Mouse (Mus musculus): Measurements from ENCODE around the gene Col1a2. TPM values are rescaled to one million over a fixed set of nuclear protein-coding genes. Genes with fewer than 3 reads are reported as not detected.

The Col1a2 gene
- polyA plus RNA-seq, 1 experiment from 2014 or later, result 31.4 TPM

DNA sequence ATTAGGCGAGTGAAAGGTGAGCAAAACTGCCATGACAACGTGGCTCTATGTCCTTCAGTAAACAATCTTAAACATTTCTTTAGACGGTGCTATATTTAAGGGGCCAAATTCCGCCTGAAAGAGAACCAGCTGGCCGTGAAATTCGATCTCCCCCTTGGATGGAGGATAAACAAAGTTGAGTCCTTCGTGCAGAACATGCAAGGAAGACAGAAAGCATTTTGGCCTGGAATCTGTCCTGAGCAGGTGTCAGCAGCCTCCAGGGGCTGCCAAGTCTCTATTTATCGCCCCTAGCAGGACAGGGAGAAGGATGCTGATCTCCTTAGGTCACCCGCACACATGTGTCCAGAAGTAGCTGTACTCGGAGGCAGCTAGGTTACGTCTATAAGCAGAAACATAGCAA is 56.5 kb downstream of the Col1a2 start:
- H3K4me3 ChIP-seq, result no peak overlapping the region
- no peaks in the 10 kb centered on the region for H3K9me3 ChIP-seq (replicated peaks)
- WGBS, result 20% methylated on average over 11 of the region's 11 CpGs
- peaks cover 12% of the 10 kb centered on the region; the same call in 1 of the 2 replicates for H3K4me1 ChIP-seq
- no peak overlapping the region for H3K4me2 ChIP-seq
- H3K27me3 ChIP-seq, result no peaks in the 10 kb centered on the region
- no peak overlapping the region for H3K9ac ChIP-seq
- no peak for ATAC-seq
- no peak overlapping the region for H3K27ac ChIP-seq
- no peaks in the 10 kb centered on the region for H3K36me3 ChIP-seq (ENCODE audit: poor library complexity, severe bottlenecking)

DNA sequence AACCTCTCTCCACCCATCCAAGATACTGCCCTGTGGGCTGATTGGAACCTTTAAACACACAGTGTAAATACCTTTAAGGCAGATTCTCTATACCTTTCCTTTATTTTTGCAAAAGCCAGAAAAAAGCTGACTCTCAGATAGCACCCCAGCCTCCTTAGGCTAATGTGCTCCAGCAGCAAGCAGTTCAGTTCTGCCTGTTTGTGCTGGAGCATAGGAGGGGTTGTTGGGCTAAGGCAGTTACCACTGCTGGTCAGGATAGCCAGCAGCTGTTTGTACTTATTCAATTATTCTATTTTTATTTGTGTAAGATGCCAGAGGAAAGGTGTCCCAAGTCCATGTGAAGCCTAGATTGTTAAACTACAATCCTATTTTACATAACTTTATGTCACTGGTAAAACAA is 57.0 kb downstream of the Col1a2 start:
- H3K36me3 ChIP-seq (ENCODE audit: poor library complexity, severe bottlenecking), result no peaks in the 10 kb centered on the region
- no peak for ATAC-seq
- peaks cover 12% of the 10 kb centered on the region; the same call in 1 of the 2 replicates for H3K4me1 ChIP-seq
- no peaks in the 10 kb centered on the region for H3K9me3 ChIP-seq (replicated peaks)
- H3K27me3 ChIP-seq, result no peaks in the 10 kb centered on the region
- H3K4me2 ChIP-seq, result no peak overlapping the region
- no peak overlapping the region for H3K9ac ChIP-seq
- H3K27ac ChIP-seq, result no peak overlapping the region
- no peak overlapping the region for H3K4me3 ChIP-seq

DNA sequence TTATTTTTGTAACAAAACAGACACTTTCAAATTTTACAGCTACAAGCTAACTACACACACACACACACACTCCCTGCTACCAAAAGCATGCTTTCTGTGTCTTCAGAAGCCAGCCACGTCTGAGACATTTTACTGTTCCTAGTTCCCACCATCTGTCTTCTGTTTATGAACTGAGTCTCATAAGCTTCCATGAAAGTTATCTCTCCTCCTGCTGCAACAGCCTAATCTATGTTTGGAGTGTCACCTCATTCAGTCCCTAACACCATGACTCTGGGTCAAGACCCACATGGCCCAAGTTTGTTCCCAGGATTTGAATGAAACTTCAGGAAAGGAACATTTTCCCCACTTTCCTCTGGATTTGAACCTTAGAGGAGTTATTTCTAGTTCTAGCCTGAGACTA is 57.8 kb downstream of the Col1a2 start:
- Histone ChIP-seq H3K9me3 (replicated peaks) (no peaks in the 10 kb centered on the region), H3K4me2 (no peak overlapping the region), H3K4me3 (no peak overlapping the region), H3K4me1 (peaks cover 12% of the 10 kb centered on the region; the same call in 1 of the 2 replicates), H3K9ac (no peak overlapping the region), H3K27ac (no peak overlapping the region), H3K27me3 (no peaks in the 10 kb centered on the region), H3K36me3 (ENCODE audit: poor library complexity, severe bottlenecking) (no peaks in the 10 kb centered on the region)
- 57% methylated on average over 1 of the region's 1 CpGs for WGBS
- no peak for ATAC-seq

DNA sequence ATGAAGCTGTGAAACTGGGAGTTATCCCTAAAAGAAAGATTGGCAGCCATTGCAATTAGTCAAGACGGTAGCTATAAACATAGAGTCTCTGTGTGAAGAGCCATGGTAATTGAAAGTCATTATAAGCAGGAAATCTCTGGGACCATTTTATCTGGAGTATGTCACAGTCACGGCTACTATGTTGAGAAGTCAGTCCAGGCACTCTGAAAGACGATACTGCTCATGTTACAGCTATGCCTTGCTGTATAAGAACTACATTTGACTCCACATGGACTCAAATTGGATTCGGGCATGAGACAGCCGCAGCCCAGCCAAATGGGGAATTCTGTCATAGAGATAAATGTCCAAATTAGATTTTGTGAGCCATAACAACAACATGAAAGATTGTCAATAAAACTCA is 58.9 kb downstream of the Col1a2 start:
- H3K9me3 ChIP-seq (replicated peaks), result no peaks in the 10 kb centered on the region
- no peaks in the 10 kb centered on the region for H3K36me3 ChIP-seq (ENCODE audit: poor library complexity, severe bottlenecking)
- no peak overlapping the region for H3K9ac ChIP-seq
- no peak overlapping the region for H3K4me2 ChIP-seq
- H3K4me3 ChIP-seq, result no peak overlapping the region
- 83% methylated on average over 5 of the region's 5 CpGs for WGBS
- H3K4me1 ChIP-seq, result 0 out of 2 replicates have a peak, but pooled peaks cover 8% of the 10 kb centered on the region
- no peaks in the 10 kb centered on the region for H3K27me3 ChIP-seq
- H3K27ac ChIP-seq, result no peak overlapping the region
- no peak for ATAC-seq

DNA sequence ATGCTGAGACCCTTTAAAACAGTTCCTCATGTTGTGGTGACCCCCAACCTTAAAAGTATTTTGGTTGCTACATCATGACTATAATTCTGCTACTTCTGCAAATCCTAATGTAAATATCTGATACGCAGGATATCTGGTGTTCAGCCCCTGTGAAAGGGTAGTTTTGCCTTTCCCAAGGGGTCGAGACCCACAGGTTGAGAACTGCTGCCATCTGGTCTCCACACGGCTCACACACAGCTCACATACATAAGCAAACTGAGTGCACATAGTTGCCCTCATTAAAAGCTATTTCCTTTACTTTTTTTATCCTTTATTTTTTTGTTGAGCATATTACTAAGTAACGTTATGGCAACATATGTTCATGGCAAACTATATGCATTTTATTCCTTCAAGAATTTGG is 65.8 kb downstream of the Col1a2 start:
- Histone ChIP-seq H3K27ac (no peak overlapping the region), H3K4me2 (no peak overlapping the region), H3K4me1 (no peaks in the 10 kb centered on the region), H3K9me3 (replicated peaks) (no peaks in the 10 kb centered on the region), H3K36me3 (ENCODE audit: poor library complexity, severe bottlenecking) (no peaks in the 10 kb centered on the region), H3K4me3 (no peak overlapping the region), H3K9ac (no peak overlapping the region), H3K27me3 (no peaks in the 10 kb centered on the region)
- WGBS, result 88% methylated on average over 4 of the region's 4 CpGs
- no peak for ATAC-seq

DNA sequence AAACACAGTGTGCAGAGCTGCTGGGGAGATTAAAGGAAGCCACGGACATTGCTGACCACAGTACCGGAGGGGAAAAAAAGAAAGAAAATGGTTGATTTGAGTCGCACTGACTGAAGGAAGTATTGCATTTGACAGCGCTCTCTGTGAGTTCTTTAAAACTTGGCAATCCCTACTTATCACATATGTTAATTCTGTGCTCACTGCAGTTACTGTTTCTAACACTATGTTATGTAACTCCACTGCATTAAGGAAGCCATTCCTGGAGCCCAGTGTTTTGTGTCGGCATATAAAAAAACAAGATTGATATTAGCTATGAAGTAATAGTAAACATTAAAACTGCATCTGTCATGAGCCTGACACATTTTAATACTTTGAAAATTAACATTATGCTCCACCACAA is 73.1 kb downstream of the Col1a2 start:
- WGBS, result 80% methylated on average over 5 of the region's 5 CpGs
- H3K9ac ChIP-seq, result no peak overlapping the region
- ATAC-seq, result peak; percentile 57; the same call in 1 of the 2 replicates
- no peaks in the 10 kb centered on the region for H3K4me1 ChIP-seq
- no peaks in the 10 kb centered on the region for H3K36me3 ChIP-seq (ENCODE audit: poor library complexity, severe bottlenecking)
- no peak overlapping the region for H3K4me2 ChIP-seq
- no peak overlapping the region for H3K27ac ChIP-seq
- no peaks in the 10 kb centered on the region for H3K9me3 ChIP-seq (replicated peaks)
- H3K27me3 ChIP-seq, result no peaks in the 10 kb centered on the region
- no peak overlapping the region for H3K4me3 ChIP-seq

DNA sequence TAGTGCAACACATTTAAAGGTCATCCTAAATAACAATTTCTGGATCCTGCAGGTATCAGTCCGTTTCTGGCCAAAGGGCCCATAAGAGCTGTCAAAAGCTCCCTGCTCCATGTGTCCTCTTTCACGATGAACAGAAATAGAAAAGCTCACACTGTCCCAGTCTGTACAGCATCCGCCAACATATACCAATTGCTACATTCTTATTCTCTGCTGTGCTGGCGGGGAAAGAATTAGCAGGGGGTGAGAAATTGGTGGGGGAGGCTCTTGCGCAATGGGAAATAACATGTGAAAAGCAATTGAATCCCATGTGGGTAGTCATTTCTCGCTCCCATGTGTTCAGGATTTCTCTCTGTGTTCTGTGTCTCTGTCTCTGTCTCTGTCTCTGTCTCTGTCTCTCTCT is 73.7 kb downstream of the Col1a2 start:
- no peak overlapping the region for H3K4me3 ChIP-seq
- no peak overlapping the region for H3K27ac ChIP-seq
- H3K9ac ChIP-seq, result no peak overlapping the region
- WGBS, result 84% methylated on average over 6 of the region's 6 CpGs
- no peaks in the 10 kb centered on the region for H3K4me1 ChIP-seq
- H3K27me3 ChIP-seq, result no peaks in the 10 kb centered on the region
- H3K36me3 ChIP-seq (ENCODE audit: poor library complexity, severe bottlenecking), result no peaks in the 10 kb centered on the region
- ATAC-seq, result no peak
- no peak overlapping the region for H3K4me2 ChIP-seq
- no peaks in the 10 kb centered on the region for H3K9me3 ChIP-seq (replicated peaks)

DNA sequence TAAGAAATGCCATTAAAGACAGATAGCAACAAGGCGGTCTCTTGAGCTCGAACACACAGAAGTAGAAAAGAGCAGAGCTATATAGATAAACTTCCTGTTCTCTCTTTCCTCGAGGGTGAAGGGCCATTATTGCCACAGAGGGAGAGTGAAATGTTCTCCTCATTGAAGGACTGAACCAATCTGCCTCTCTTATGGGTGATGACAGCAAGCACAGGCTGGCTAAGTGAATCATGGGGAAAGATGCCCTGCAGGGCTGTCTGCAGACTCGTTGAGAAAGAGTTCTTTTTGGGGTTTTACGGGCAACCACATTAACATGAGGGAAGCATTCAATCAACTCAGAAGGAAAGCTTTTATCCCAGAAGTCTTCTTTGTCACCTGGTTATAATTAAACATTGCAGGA is 75.0 kb downstream of the Col1a2 start:
- ATAC-seq, result no peak
- Histone ChIP-seq H3K9me3 (replicated peaks) (no peaks in the 10 kb centered on the region), H3K27ac (no peak overlapping the region), H3K4me3 (no peak overlapping the region), H3K36me3 (ENCODE audit: poor library complexity, severe bottlenecking) (no peaks in the 10 kb centered on the region), H3K27me3 (no peaks in the 10 kb centered on the region), H3K4me1 (no peaks in the 10 kb centered on the region), H3K4me2 (no peak overlapping the region), H3K9ac (no peak overlapping the region)
- 72% methylated on average over 5 of the region's 5 CpGs for WGBS

DNA sequence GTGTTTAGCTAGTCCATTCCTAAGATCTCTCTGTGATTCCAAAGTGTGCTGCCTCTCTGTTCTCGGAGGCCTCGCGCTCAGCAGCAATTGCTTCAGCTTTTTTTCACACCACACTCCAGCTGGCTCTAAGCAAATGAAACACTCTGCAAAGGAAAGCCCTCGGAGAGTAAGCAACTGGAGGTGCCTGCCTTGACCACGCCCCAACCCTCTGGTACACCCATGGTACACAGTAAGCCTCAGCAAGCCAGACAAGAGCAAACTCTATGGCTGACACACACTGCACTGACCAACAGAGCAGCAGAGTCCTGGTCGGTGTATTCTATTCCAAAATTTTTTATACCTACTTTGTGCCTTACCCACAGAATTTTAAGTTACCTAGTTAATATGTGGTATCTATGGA is 78.9 kb downstream of the Col1a2 start:
- Histone ChIP-seq H3K4me3 (no peak overlapping the region), H3K27me3 (peaks cover 3% of the 10 kb centered on the region; the same call in 1 of the 2 replicates), H3K36me3 (ENCODE audit: poor library complexity, severe bottlenecking) (no peaks in the 10 kb centered on the region), H3K9ac (no peak overlapping the region), H3K4me1 (no peaks in the 10 kb centered on the region), H3K9me3 (replicated peaks) (no peaks in the 10 kb centered on the region), H3K27ac (no peak overlapping the region), H3K4me2 (no peak overlapping the region)
- peak; percentile 33; the same call in 1 of the 2 replicates for ATAC-seq
- 27% methylated on average over 6 of the region's 6 CpGs for WGBS

DNA sequence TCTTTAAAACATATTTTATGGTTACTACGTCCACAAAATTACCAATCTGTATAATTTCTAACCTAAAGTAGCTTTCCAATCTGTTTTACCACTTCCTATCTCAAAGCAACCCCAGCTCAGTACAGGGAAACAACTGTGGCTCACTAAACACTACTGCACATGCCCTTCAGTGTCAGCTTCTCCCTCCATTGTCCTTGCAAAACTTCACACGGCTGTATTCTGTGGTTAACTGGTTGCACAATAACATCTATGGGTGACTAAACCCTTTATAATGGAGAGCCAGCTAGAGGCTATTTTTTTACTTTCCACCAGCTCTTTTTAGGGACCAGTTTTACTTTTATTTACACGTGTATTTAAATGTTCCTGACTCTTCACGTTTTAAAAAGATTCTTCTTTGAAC is 83.3 kb downstream of the Col1a2 start:
- ATAC-seq, result no peak
- H3K36me3 ChIP-seq (ENCODE audit: poor library complexity, severe bottlenecking), result no peaks in the 10 kb centered on the region
- 64% methylated on average over 4 of the region's 4 CpGs for WGBS

DNA sequence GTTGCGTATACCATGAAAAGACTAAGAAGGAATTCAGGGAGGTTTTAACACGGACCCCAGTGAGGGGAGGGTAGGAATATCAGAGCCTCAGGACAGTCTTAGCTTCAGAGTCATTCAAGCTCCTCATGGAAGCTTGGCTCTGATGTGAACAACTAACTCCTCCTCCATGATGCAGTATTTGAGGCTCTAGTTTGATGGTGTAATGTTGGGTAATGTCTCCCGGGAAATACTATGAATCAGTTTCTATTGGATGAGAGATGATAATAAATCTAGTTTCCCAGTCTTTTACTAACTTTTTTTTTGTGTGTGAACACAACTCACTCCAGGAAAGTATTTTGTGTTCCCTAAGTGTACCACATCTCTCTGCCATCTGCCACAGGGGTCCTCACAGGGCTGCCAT is 84.1 kb downstream of the Col1a2 start:
- Histone ChIP-seq H3K4me2 (no peak overlapping the region), H3K9ac (no peak overlapping the region), H3K9me3 (replicated peaks) (no peaks in the 10 kb centered on the region), H3K4me3 (no peak overlapping the region), H3K4me1 (no peaks in the 10 kb centered on the region), H3K27me3 (peaks cover 3% of the 10 kb centered on the region; the same call in 1 of the 2 replicates), H3K36me3 (ENCODE audit: poor library complexity, severe bottlenecking) (no peaks in the 10 kb centered on the region), H3K27ac (no peak overlapping the region)
- ATAC-seq, result no peak
- WGBS, result 91% methylated on average over 3 of the region's 3 CpGs

More for the DNA sequence above, 83.3 kb downstream of the Col1a2 start:
- Histone ChIP-seq H3K4me3 (no peak overlapping the region), H3K9ac (no peak overlapping the region), H3K9me3 (replicated peaks) (no peaks in the 10 kb centered on the region), H3K4me1 (no peaks in the 10 kb centered on the region), H3K4me2 (no peak overlapping the region), H3K27me3 (peaks cover 3% of the 10 kb centered on the region; the same call in 1 of the 2 replicates), H3K27ac (no peak overlapping the region)

DNA sequence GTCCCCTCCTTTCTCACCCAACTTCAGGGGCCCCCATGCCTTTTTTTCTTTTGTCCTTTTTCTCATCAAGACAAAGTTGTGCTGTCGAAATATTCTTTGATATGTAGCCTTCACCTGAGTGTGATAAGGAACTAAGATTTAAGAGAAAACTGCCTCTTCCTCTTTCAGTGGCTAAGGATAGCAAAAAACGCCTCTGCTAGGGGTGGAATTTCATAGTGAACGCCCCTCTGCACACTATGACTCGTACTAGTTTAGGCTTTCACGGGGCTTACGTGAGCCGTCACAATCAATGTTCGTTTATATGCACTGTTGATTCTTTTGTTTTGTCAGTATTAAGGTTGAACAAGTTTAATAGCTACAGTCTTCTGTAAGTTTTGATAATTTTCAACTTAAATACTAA is 85.5 kb downstream of the Col1a2 start:
- Histone ChIP-seq H3K4me3 (no peak overlapping the region), H3K27me3 (peaks cover 3% of the 10 kb centered on the region; the same call in 1 of the 2 replicates), H3K36me3 (ENCODE audit: poor library complexity, severe bottlenecking) (no peaks in the 10 kb centered on the region), H3K27ac (no peak overlapping the region), H3K4me2 (no peak overlapping the region), H3K4me1 (no peaks in the 10 kb centered on the region), H3K9me3 (replicated peaks) (no peaks in the 10 kb centered on the region), H3K9ac (no peak overlapping the region)
- 54% methylated on average over 8 of the region's 8 CpGs for WGBS
- no peak for ATAC-seq

Measured in forebrain, embryonic 13.5 days (tissue).